Mouse (Mus musculus) midbrain, embryonic 12.5 days (tissue): ENCODE data around the gene Med12. TPM values are rescaled to one million over a fixed set of nuclear protein-coding genes. Genes with fewer than 3 reads are reported as not detected.

ENCODE experiments used
- ATAC-seq: fragments of 200-750 bp; cut with Nextera tagmentation; 2 replicates; pipeline ENCODE4 v1.8.0; 2017; ENCODE audit warnings: low read depth, moderate TSS enrichment, moderate library complexity; ENCODE audit not compliant: low FRiP score
- H3K27ac ChIP-seq: fragments of 300-500 bp; sonication (generic); replicated peaks from 2 replicates; pipeline ENCODE4 v1.5.1; 2016; ENCODE audit warnings: mild to moderate bottlenecking
- H3K27me3 ChIP-seq: fragments of 300-500 bp; sonication (generic); 2 replicates; pipeline ENCODE4 v1.6.1; 2016; ENCODE audit warnings: mild to moderate bottlenecking
- H3K36me3 ChIP-seq: fragments of 300-500 bp; sonication (generic); 2 replicates; pipeline ENCODE4 v1.6.1; 2016
- H3K4me1 ChIP-seq: fragments of 300-500 bp; sonication (generic); 2 replicates; pipeline ENCODE4 v1.6.1; 2016
- H3K4me2 ChIP-seq: fragments of 300-500 bp; sonication (generic); replicated peaks from 2 replicates; pipeline ENCODE4 v1.6.1; 2016; ENCODE audit warnings: mild to moderate bottlenecking, moderate library complexity
- H3K4me3 ChIP-seq: fragments of 300-500 bp; sonication (generic); 2 replicates; pipeline ENCODE4 v1.5.1; 2016; ENCODE audit warnings: mild to moderate bottlenecking
- H3K9ac ChIP-seq: fragments of 300-500 bp; sonication (generic); replicated peaks from 2 replicates; pipeline ENCODE4 v1.6.1; 2016; ENCODE audit warnings: mild to moderate bottlenecking, moderate library complexity
- H3K9me3 ChIP-seq: fragments of 300-500 bp; sonication (generic); 2 replicates; pipeline ENCODE4 v1.6.1; 2016; ENCODE audit warnings: mild to moderate bottlenecking
- WGBS: fragments of 180-500 bp; shearing (Covaris S2); methylation state at CpG from one replicate; pipeline ENCODE4 v1.1.7; 2016; 5-methylcytosine and 5-hydroxymethylcytosine counted together
- polyA plus RNA-seq: library from polyadenylated mRNA; unstranded; fragments of >200 nt; fragmentation: Nextera tagmentation; extraction: Ambion mirVana; gene quantifications from 2 replicates; pipeline ENCODE4 v1.2.1, GENCODE M21; 2016

The Med12 gene
- polyA plus RNA-seq, 1 experiment from 2014 or later, result 40.4 TPM

DNA sequence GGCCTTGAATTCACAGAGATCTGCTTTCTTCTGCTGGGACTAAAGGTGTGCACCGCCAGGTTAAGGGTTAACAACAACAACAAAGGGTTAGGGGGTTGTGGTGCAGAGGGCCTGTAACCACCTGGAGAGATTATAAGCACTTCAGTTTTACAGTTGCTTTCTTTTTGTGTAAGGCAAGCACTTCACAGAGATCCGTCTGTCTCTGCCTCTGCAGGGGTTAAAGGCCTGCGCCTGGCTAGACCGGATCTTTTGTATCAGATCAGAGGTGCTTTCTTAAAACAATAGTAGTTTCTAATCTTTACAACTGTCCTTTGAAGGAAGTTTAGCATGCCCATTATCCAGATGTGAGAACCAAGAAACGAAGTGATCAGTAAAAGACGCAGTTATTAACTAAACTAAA is 420 bp upstream of the Med12 start:
- Histone ChIP-seq H3K36me3 (peaks cover 18% of the 10 kb centered on the region; the same call in 1 of the 2 replicates), H3K4me2 (peak overlapping the region; percentile 52), H3K27me3 (peaks cover 5% of the 10 kb centered on the region; the same call in 1 of the 2 replicates), H3K4me1 (0 out of 2 replicates have a peak, but pooled peaks cover 7% of the 10 kb centered on the region), H3K27ac (0 out of 2 replicates have a peak overlapping the region, but pooled peaks have one; percentile 49), H3K4me3 (peak overlapping the region; percentile 54), H3K9me3 (no peaks in the 10 kb centered on the region), H3K9ac (no peak overlapping the region)
- 26% methylated on average over 6 of the region's 6 CpGs for WGBS
- peak; percentile 21 for ATAC-seq

DNA sequence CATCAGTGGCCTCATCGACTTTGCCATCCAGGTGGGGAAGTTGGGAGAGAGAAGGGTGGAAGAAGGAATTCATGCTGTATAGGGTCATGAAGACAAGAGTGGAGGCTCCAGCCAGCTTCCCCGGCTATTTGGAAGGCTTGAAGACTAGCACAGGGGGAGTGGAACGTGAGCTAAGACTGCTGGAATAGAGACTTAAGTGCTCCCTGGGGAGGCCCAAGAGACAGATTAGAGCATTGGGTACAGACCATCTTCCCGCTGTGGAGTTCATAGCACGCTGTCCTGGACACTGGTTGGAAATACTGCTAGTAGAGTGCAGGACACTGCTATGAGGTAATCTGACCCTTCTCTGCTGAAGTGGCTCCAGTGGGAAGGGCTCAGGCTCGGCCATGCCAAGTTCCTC is 9.0 kb downstream of the Med12 start:
- ATAC-seq, result no peak

GRCm38 (mm10) chrX:101285534-101285933 is 11.7 kb downstream of the Med12 start:
- H3K27me3 ChIP-seq, result no peaks in the 10 kb centered on the region

More for the DNA sequence above, 9.0 kb downstream of the Med12 start:
- H3K27ac ChIP-seq, result no peak overlapping the region
- no peaks in the 10 kb centered on the region for H3K27me3 ChIP-seq
- WGBS, result 86% methylated on average over 6 of the region's 6 CpGs
- H3K4me1 ChIP-seq, result no peaks in the 10 kb centered on the region
- H3K4me3 ChIP-seq, result no peak overlapping the region
- no peak overlapping the region for H3K4me2 ChIP-seq
- H3K9me3 ChIP-seq, result no peaks in the 10 kb centered on the region
- no peak overlapping the region for H3K9ac ChIP-seq
- H3K36me3 ChIP-seq, result peaks cover 57% of the 10 kb centered on the region

GRCm38 (mm10) chrX:101285953-101286670 is 12.3 kb downstream of the Med12 start:
- WGBS, result 87% methylated on average over 14 of the region's 14 CpGs
- Histone ChIP-seq H3K27ac (no peak overlapping the region), H3K4me2 (no peak overlapping the region), H3K4me1 (no peaks in the 10 kb centered on the region), H3K27me3 (no peaks in the 10 kb centered on the region), H3K9me3 (no peaks in the 10 kb centered on the region), H3K9ac (no peak overlapping the region), H3K36me3 (peaks cover 77% of the 10 kb centered on the region), H3K4me3 (no peak overlapping the region)
- 0 out of 2 replicates have a peak, but pooled peaks have one; percentile 9 for ATAC-seq

More at GRCm38 (mm10) chrX:101285534-101285933, 11.7 kb downstream of the Med12 start:
- H3K9me3 ChIP-seq, result no peaks in the 10 kb centered on the region
- H3K27ac ChIP-seq, result no peak overlapping the region
- H3K4me1 ChIP-seq, result no peaks in the 10 kb centered on the region
- no peak overlapping the region for H3K9ac ChIP-seq
- ATAC-seq, result peak; percentile 44; the same call in 1 of the 2 replicates
- no peak overlapping the region for H3K4me3 ChIP-seq
- WGBS, result 42% methylated on average over 6 of the region's 6 CpGs
- H3K36me3 ChIP-seq, result peaks cover 72% of the 10 kb centered on the region
- H3K4me2 ChIP-seq, result no peak overlapping the region

- Histone ChIP-seq H3K27me3 (no peaks in the 10 kb centered on the region), H3K4me3 (no peak overlapping the region), H3K27ac (no peak overlapping the region), H3K36me3 (peaks cover 90% of the 10 kb centered on the region), H3K9ac (no peak overlapping the region), H3K4me1 (no peaks in the 10 kb centered on the region), H3K9me3 (no peaks in the 10 kb centered on the region), H3K4me2 (no peak overlapping the region)
- no peak for ATAC-seq
- WGBS, result 96% methylated on average over 3 of the region's 3 CpGs
Measured at GRCm38 (mm10) chrX:101287543-101287942, 13.7 kb downstream of the Med12 start.

DNA sequence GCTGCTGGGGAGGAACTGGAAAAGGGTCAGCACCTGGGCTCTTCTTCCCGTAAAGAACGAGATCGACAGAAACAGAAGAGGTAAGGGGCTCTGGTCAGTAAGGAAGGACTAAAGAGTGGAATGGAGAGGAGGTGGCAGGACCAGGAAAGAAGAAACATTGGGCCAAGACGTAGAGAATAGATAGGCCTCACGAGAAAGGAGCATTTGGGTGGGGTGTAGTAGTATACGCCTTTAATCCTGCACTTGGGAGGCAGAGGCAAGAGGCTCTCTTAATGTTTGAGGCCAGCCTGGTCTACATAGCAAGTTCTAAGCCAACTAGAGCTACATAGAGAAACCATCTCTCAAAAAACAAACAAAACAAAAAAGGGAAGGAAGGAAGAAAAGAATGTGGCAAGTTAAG is 14.6 kb downstream of the Med12 start:
- Histone ChIP-seq H3K27ac (no peak overlapping the region), H3K4me3 (no peak overlapping the region), H3K4me1 (no peaks in the 10 kb centered on the region), H3K9me3 (no peaks in the 10 kb centered on the region), H3K9ac (no peak overlapping the region), H3K27me3 (no peaks in the 10 kb centered on the region), H3K36me3 (peaks cover 90% of the 10 kb centered on the region), H3K4me2 (no peak overlapping the region)
- WGBS, result 92% methylated on average over 6 of the region's 6 CpGs
- no peak for ATAC-seq

DNA sequence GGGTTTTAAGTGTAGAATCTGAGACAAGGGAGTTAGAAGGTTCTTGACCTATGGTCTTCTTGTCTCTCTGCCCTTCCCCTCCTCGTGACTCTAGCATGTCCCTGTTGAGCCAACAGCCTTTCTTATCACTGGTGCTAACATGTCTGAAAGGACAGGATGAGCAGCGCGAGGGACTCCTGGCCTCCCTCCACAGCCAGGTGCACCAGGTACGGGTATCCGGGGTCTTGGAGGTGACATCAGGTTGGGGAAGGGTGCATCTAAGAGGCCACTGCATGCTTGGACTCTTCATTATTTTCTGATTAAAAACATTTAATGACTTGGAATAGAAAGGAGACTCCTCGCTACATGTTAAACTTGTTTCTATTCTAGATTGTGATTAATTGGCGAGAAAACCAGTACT is 15.2 kb downstream of the Med12 start:
- no peak overlapping the region for H3K4me3 ChIP-seq
- H3K27ac ChIP-seq, result no peak overlapping the region
- peaks cover 90% of the 10 kb centered on the region for H3K36me3 ChIP-seq
- no peaks in the 10 kb centered on the region for H3K27me3 ChIP-seq
- ATAC-seq, result no peak
- H3K9ac ChIP-seq, result no peak overlapping the region
- 86% methylated on average over 7 of the region's 7 CpGs for WGBS
- no peaks in the 10 kb centered on the region for H3K9me3 ChIP-seq
- no peaks in the 10 kb centered on the region for H3K4me1 ChIP-seq
- H3K4me2 ChIP-seq, result no peak overlapping the region

GRCm38 (mm10) chrX:101290111-101290510 is 16.3 kb downstream of the Med12 start:
- Histone ChIP-seq H3K36me3 (peaks cover 84% of the 10 kb centered on the region), H3K4me1 (no peaks in the 10 kb centered on the region), H3K4me3 (no peak overlapping the region), H3K4me2 (no peak overlapping the region), H3K9ac (no peak overlapping the region), H3K27me3 (no peaks in the 10 kb centered on the region), H3K27ac (no peak overlapping the region), H3K9me3 (no peaks in the 10 kb centered on the region)
- no peak for ATAC-seq
- WGBS, result 89% methylated on average over 10 of the region's 10 CpGs

DNA sequence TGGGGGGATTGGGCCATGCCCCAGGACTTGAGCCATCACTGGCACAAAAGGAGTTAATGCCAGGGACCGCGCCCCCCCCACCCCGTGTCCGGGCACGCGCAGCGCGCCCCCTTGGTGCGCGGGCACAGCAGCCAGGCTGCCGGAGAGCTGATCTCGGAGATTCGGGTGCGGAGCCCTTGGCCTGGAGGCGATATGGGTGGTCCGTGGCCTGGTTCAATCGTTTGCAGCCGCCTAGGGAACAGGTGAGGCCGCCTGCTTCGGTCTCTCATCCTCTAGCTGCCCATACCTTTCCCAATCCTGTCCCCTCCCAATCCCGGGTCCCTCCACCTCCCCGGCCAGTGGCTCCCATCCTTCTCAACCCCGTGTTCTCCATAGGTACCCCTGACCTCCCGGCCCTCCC is 25.2 kb downstream of the Med12 start, which contains the start of gene Nlgn3:
Gene Nlgn3, plus strand, starts transcription at position 114 of the 400 bp plus-strand sequence.
- ATAC-seq, result peak; percentile 17
- peaks cover 17% of the 10 kb centered on the region for H3K36me3 ChIP-seq
- H3K9ac ChIP-seq, result peak within 1 kb of the TSS; percentile 56
- peak within 1 kb of the TSS; percentile 51 for H3K4me2 ChIP-seq
- H3K4me3 ChIP-seq, result peak within 1 kb of the TSS; percentile 49
- H3K27me3 ChIP-seq, result peaks cover 35% of the 10 kb centered on the region; the same call in 1 of the 2 replicates
- no peaks in the 10 kb centered on the region for H3K9me3 ChIP-seq
- H3K27ac ChIP-seq, result peak within 1 kb of the TSS; percentile 75
- H3K4me1 ChIP-seq, result peaks cover 30% of the 10 kb centered on the region
- WGBS, result 41% methylated on average over 17 of the region's 24 CpGs

DNA sequence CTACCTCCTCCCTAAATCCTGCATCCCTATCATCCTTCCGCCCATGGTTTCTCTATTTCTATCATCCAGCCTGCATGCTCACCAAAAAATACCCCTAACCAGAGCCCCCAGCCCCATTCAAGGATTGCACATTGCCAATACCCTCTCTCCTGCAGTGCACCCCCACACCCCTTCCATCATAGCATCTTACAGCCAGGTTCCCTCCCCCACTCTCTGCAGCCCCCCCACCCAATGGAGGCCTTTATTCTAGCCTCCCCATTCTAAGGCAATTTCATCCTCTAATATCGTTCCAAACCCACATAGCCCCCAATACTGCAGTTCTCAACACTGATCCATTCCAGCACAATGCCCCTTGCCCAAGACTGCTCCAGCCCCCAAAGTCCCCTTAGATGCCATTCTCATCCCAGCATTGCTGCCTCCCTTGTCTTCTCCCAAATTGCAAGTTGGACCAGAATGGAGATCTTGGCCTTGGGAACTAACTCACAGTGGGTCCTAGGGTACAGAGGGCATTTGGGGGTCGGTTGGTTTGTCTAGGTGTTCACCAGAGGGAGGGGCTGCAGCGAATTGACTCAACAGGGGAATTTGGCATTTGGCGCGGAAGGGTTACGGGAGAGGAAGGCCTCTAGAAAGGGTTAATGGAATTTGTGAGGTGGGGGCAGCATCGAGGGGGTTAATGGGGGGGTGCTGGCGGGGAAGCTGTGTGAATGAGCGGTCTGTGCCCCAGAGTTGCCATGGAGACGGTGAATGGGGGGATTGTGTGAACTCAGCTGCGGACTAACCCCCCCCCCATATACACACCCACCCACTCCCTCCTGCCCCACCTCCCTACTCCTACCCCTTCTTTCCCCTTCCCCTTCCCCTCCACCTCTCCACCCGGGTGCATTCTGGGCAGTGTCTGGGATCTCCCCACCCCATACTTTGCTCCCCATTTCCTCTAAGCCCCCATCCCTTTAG is 25.9 kb downstream of the Med12 start:
- peak overlapping the region; percentile 49 for H3K4me3 ChIP-seq
- H3K4me2 ChIP-seq, result peak overlapping the region; percentile 51
- peaks cover 14% of the 10 kb centered on the region for H3K36me3 ChIP-seq
- H3K27me3 ChIP-seq, result peaks cover 37% of the 10 kb centered on the region; the same call in 1 of the 2 replicates
- peaks cover 36% of the 10 kb centered on the region for H3K4me1 ChIP-seq
- WGBS, result 31% methylated on average over 9 of the region's 13 CpGs
- H3K9me3 ChIP-seq, result no peaks in the 10 kb centered on the region
- peak overlapping the region; percentile 75 for H3K27ac ChIP-seq
- H3K9ac ChIP-seq, result peak overlapping the region; percentile 56
- peak; percentile 84 for ATAC-seq

DNA sequence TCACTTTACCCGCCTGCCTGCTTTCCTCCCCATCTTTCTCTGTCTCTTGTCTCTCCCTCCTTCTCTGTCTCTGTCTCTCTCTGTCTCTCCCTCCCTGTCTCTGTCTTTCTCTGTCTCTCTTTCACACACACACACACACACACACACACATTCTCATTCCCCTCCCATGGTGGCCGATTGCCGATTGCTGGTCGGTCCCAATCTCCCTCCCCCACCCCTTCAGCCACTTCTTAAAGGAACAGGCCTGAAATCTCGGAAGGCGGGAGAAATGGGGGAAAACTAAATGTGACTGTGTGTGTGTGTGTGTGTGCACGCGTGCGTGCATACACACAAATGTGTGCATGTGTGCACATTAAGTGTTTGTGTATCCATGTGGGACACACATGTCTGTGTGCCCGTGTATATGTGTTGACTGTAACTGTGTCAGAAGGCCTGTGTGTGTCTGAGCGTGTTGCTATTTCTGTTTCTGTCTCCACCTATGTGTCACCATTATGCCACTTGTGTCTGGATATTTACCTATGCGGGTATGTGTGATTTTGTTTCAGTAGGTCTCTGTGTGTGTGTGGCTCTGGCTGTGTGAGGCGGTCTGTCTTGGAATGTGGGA is 26.7 kb downstream of the Med12 start:
- peak overlapping the region; percentile 56; the same call in 1 of the 2 replicates for H3K9ac ChIP-seq
- 30% methylated on average over 13 of the region's 13 CpGs for WGBS
- H3K27ac ChIP-seq, result peak overlapping the region; percentile 75
- peaks cover 36% of the 10 kb centered on the region for H3K4me1 ChIP-seq
- peak; percentile 38 for ATAC-seq
- no peaks in the 10 kb centered on the region for H3K9me3 ChIP-seq
- peaks cover 14% of the 10 kb centered on the region for H3K36me3 ChIP-seq
- H3K4me3 ChIP-seq, result peak overlapping the region; percentile 49
- peak overlapping the region; percentile 51 for H3K4me2 ChIP-seq
- H3K27me3 ChIP-seq, result peaks cover 37% of the 10 kb centered on the region; the same call in 1 of the 2 replicates
